Mouse (Mus musculus) lung, postnatal 0 days (tissue): ENCODE results near the gene Card11.

ENCODE experiments used
- CTCF ChIP-seq: IDR thresholded peaks from 2 replicates; pipeline ENCODE4 v1.5.1; 2016; ENCODE audit warnings: antibody characterized with exemption, mild to moderate bottlenecking
- EP300 ChIP-seq: IDR thresholded peaks from 2 replicates; pipeline ENCODE4 v1.6.1; 2016; ENCODE audit warnings: antibody characterized with exemption, mild to moderate bottlenecking, control low read depth

DNA sequence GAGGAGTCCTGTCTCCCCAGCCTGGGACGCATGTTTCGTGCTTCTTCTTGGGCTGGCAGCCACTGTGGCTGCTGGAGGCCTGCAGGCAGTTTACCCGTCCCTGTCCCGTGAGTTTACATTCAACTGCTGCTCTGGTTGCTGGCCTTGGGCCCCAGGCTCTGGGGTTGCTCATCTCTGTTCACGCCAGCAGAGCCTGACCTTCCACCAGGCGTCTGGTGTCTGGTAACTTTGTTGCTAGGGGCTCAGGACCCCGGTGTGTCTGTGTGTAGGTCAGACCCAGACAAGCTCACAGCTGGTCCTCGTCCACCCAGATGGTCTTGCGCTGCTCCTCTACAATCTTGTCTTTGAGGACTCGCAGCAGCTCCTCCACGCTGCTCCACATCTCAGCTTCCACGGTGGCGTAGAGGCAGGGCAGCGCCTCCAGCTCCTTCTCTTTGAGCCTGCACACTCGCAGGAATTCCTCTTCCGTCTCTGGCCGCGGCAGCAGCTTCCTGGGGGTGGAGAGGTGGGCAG is 127.3 kb downstream of the Card11 start:
- peak; percentile 2; the same call in 1 of the 2 replicates for TF ChIP-seq CTCF
- TF ChIP-seq EP300 = no peak
